Mouse (Mus musculus) common myeloid progenitor, adult 5-6 weeks (primary cell): ENCODE data around the gene Slc30a3. TPM values are rescaled to one million over a fixed set of nuclear protein-coding genes. Genes with fewer than 3 reads are reported as not detected.
A peak's percentile ranks its signal among the peaks of the same experiment; 100 is the strongest.

Source experiments
- ATAC-seq: replicated peaks from 2 replicates; pipeline ENCODE4 v1.8.0; 2016; ENCODE audit warnings: low read depth, mild to moderate bottlenecking, moderate TSS enrichment, inconsistent platforms; ENCODE audit not compliant: poor library complexity, severe bottlenecking
- total RNA-seq: library from RNA; stranded (forward); fragments of 200-1000, 187-1606 nt; gene quantifications from 2 replicates; pipeline ENCODE4 v1.2.3, GENCODE M21; 2017

Slc30a3 gene
- total RNA-seq, 1 experiment from 2014 or later = not detected

- ATAC-seq = no peak
These were observed 13.8 kb downstream of the Slc30a3 start for GRCm38 (mm10) chr5:31094100-31094798.

- ATAC-seq = no peak
These were observed 14.6 kb downstream of the Slc30a3 start for GRCm38 (mm10) chr5:31093151-31094041.

- ATAC-seq = no peak
These were observed 15.6 kb downstream of the Slc30a3 start for GRCm38 (mm10) chr5:31092231-31092975.

- ATAC-seq = no peak
These were observed 20.9 kb downstream of the Slc30a3 start for GRCm38 (mm10) chr5:31087131-31087530.

- ATAC-seq = no peak
These were observed 21.4 kb downstream of the Slc30a3 start for GRCm38 (mm10) chr5:31086606-31087005.

GRCm38 (mm10) chr5:31083949-31084348 lies 24.1 kb downstream of the Slc30a3 start:
- no peak for ATAC-seq

- no peak for ATAC-seq
These were observed 25.0 kb downstream of the Slc30a3 start for GRCm38 (mm10) chr5:31082935-31083625.

- ATAC-seq = peak; percentile 69
These were observed 25.7 kb downstream of the Slc30a3 start for GRCm38 (mm10) chr5:31082355-31082754.

GRCm38 (mm10) chr5:31081386-31081785 lies 26.7 kb downstream of the Slc30a3 start:
- ATAC-seq = peak; percentile 69

- no peak for ATAC-seq
These were observed 27.3 kb downstream of the Slc30a3 start for GRCm38 (mm10) chr5:31080795-31081164.

GRCm38 (mm10) chr5:31080059-31080794 lies 27.8 kb downstream of the Slc30a3 start:
- no peak for ATAC-seq

GRCm38 (mm10) chr5:31076346-31076745 lies 31.7 kb downstream of the Slc30a3 start:
- no peak for ATAC-seq

- ATAC-seq = no peak
These were observed 34.9 kb downstream of the Slc30a3 start for GRCm38 (mm10) chr5:31073176-31073575.

- no peak for ATAC-seq
These were observed 36.2 kb downstream of the Slc30a3 start for GRCm38 (mm10) chr5:31071821-31072220.

GRCm38 (mm10) chr5:31071059-31071458 lies 37.0 kb downstream of the Slc30a3 start:
- no peak for ATAC-seq

- ATAC-seq = no peak
These were observed 38.2 kb downstream of the Slc30a3 start for GRCm38 (mm10) chr5:31069810-31070209.

- ATAC-seq = peak; percentile 28
These were observed 52.6 kb downstream of the Slc30a3 start for GRCm38 (mm10) chr5:31055216-31056140.
